Mouse (Mus musculus) liver, embryonic 11.5 days (tissue): ENCODE results near the gene Gm42791. TPM values are rescaled to one million over a fixed set of nuclear protein-coding genes. Genes with fewer than 3 reads are reported as not detected.

Experiments used
- ATAC-seq: fragments of 200-750 bp; cut with Nextera tagmentation; replicated peaks from 2 replicates; pipeline ENCODE4 v1.8.0; 2017; ENCODE audit warnings: moderate number of reproducible peaks, mild to moderate bottlenecking, moderate TSS enrichment, moderate library complexity; ENCODE audit not compliant: low FRiP score
- DNase-seq: peaks from one replicate; pipeline ENCODE4 v3.0.0-alpha.2; 2017; ENCODE audit warnings: low spot score
- H3K27ac ChIP-seq: fragments of 300-500 bp; sonication (generic); 2 replicates; pipeline ENCODE4 v1.5.1; 2014; ENCODE audit warnings: mild to moderate bottlenecking, low read depth, low read length, control low read depth
- H3K27me3 ChIP-seq: fragments of 300-500 bp; sonication (generic); replicated peaks from 2 replicates; pipeline ENCODE4 v1.6.1; 2014; ENCODE audit warnings: low read length, mixed read lengths; ENCODE audit not compliant: control insufficient read depth, insufficient read depth
- H3K36me3 ChIP-seq: fragments of 300-500 bp; sonication (generic); 2 replicates; pipeline ENCODE4 v1.6.1; 2014; ENCODE audit warnings: mild to moderate bottlenecking, low read length, moderate library complexity, mixed read lengths; ENCODE audit not compliant: control insufficient read depth, insufficient read depth
- H3K4me1 ChIP-seq: fragments of 300-500 bp; sonication (generic); replicated peaks from 2 replicates; pipeline ENCODE4 v1.6.1; 2014; ENCODE audit warnings: low read length, mixed read lengths; ENCODE audit not compliant: control insufficient read depth, insufficient read depth
- H3K4me2 ChIP-seq: fragments of 300-500 bp; sonication (generic); 2 replicates; pipeline ENCODE4 v1.6.1; 2014; ENCODE audit warnings: mild to moderate bottlenecking, control low read depth, moderate library complexity
- H3K4me3 ChIP-seq: fragments of 300-500 bp; sonication (generic); 2 replicates; pipeline ENCODE4 v1.5.1; 2014; ENCODE audit warnings: low read depth, low read length, control low read depth
- H3K9ac ChIP-seq: fragments of 300-500 bp; sonication (generic); 2 replicates; pipeline ENCODE4 v1.6.1; 2014; ENCODE audit warnings: low read depth, low read length, control low read depth
- H3K9me3 ChIP-seq: fragments of 300-500 bp; sonication (generic); 2 replicates; pipeline ENCODE4 v1.6.1; 2016; ENCODE audit warnings: low read length, inconsistent platforms, mixed read lengths; ENCODE audit not compliant: control insufficient read depth
- WGBS: fragments of 180-500 bp; shearing (Covaris S2); extraction: QIAGEN DNeasy Blood & Tissue Kit; methylation state at CpG from one replicate; pipeline ENCODE4 v1.1.7; 2014; 5-methylcytosine and 5-hydroxymethylcytosine counted together
- polyA plus RNA-seq: library from polyadenylated mRNA; unstranded; fragments of >200 nt; fragmentation: Nextera tagmentation; extraction: Ambion mirVana; gene quantifications from 2 replicates; pipeline ENCODE4 v1.2.1, GENCODE M21; 2014

Gene Gm42791
- polyA plus RNA-seq, 1 experiment from 2014 or later, result not detected

- Histone ChIP-seq H3K36me3 (no peaks in the 10 kb centered on the region), H3K4me3 (no peak overlapping the region), H3K27me3 (no peaks in the 10 kb centered on the region), H3K9ac (no peak overlapping the region), H3K9me3 (no peaks in the 10 kb centered on the region), H3K4me2 (no peak overlapping the region), H3K4me1 (no peaks in the 10 kb centered on the region), H3K27ac (no peak overlapping the region)
- 39% methylated on average over 5 of the region's 5 CpGs for WGBS
- DNase-seq (no peak), ATAC-seq (no peak)
Observed at GRCm38 (mm10) chr5:148854166-148854565, 140.8 kb downstream of the Gm42791 start.

GRCm38 (mm10) chr5:148849516-148849915 lies 145.4 kb downstream of the Gm42791 start:
- Histone ChIP-seq H3K4me1 (no peaks in the 10 kb centered on the region), H3K27me3 (no peaks in the 10 kb centered on the region), H3K27ac (no peak overlapping the region), H3K4me2 (no peak overlapping the region), H3K36me3 (no peaks in the 10 kb centered on the region), H3K9ac (no peak overlapping the region), H3K9me3 (no peaks in the 10 kb centered on the region), H3K4me3 (no peak overlapping the region)
- ATAC-seq (no peak), DNase-seq (no peak)
- WGBS, result 82% methylated on average over 6 of the region's 6 CpGs

- Histone ChIP-seq H3K36me3 (no peaks in the 10 kb centered on the region), H3K27ac (no peak overlapping the region), H3K9me3 (no peaks in the 10 kb centered on the region), H3K4me3 (no peak overlapping the region), H3K4me1 (no peaks in the 10 kb centered on the region), H3K4me2 (no peak overlapping the region), H3K9ac (no peak overlapping the region), H3K27me3 (no peaks in the 10 kb centered on the region)
- DNase-seq (no peak), ATAC-seq (no peak)
- 92% methylated on average over 5 of the region's 5 CpGs for WGBS
Observed at GRCm38 (mm10) chr5:148847032-148847431, 147.9 kb downstream of the Gm42791 start.

Other genes with a start within 250 kb of the Gm42791 start
- gene Katnal1, start 65.8 kb downstream of the Gm42791 start, polyA plus RNA-seq, result 18.9 and 19.5 TPM in 2 replicates
- gene Uspl1, start 189.2 kb upstream of the Gm42791 start, polyA plus RNA-seq, result 53.2 and 62.3 TPM in 2 replicates
- gene Hmgb1, start 189.3 kb upstream of the Gm42791 start, polyA plus RNA-seq, result 1,278 and 1,318 TPM in 2 replicates